Mouse (Mus musculus) spleen, adult 2 months (tissue): ENCODE measurements at regions not wholly inside any gene's neighbourhood (a gene's known extent, or its start where the extent isn't known, plus 50 kb on each side); places are given as distances from the start of the nearest gene placed in this dataset.

Source experiments
- CTCF ChIP-seq: fragments of 200-500 bp; IDR thresholded peaks from 2 replicates; pipeline ENCODE4 v1.5.1; 2011; ENCODE audit warnings: mild to moderate bottlenecking, inconsistent platforms; ENCODE audit not compliant: insufficient read depth, insufficient read length, insufficient replicate concordance; ENCODE audit errors: extremely low read depth
- POLR2A ChIP-seq: fragments of 200-500 bp; IDR thresholded peaks from 2 replicates; pipeline ENCODE4 v1.6.1; 2011; ENCODE audit warnings: low read depth, low read length, inconsistent platforms

GRCm38 (mm10) chr16:93066821-93067220, 240.9 kb upstream of the Runx1 start:
- no peak for TF ChIP-seq POLR2A
- TF ChIP-seq CTCF = no peak
